Mouse (Mus musculus) intestine, embryonic 15.5 days (tissue): ENCODE measurements around the gene Dlg2. TPM values are rescaled to one million over a fixed set of nuclear protein-coding genes. Genes with fewer than 3 reads are reported as not detected.

Experiments
- ATAC-seq: fragments of 200-750 bp; cut with Nextera tagmentation; 2 replicates; pipeline ENCODE4 v1.8.0; 2017; ENCODE audit warnings: moderate TSS enrichment, moderate library complexity
- H3K27ac ChIP-seq: fragments of 300-500 bp; sonication (generic); 2 replicates; pipeline ENCODE4 v1.5.1; 2015; ENCODE audit warnings: mild to moderate bottlenecking, inconsistent platforms
- H3K27me3 ChIP-seq: fragments of 300-500 bp; sonication (generic); replicated peaks from 2 replicates; pipeline ENCODE4 v1.6.1; 2015; ENCODE audit warnings: inconsistent platforms
- H3K36me3 ChIP-seq: fragments of 300-500 bp; sonication (generic); 2 replicates; pipeline ENCODE4 v1.6.1; 2015; ENCODE audit warnings: inconsistent platforms
- H3K4me1 ChIP-seq: fragments of 300-500 bp; sonication (generic); replicated peaks from 2 replicates; pipeline ENCODE4 v1.6.1; 2015; ENCODE audit warnings: inconsistent platforms
- H3K4me2 ChIP-seq: fragments of 300-500 bp; sonication (generic); replicated peaks from 2 replicates; pipeline ENCODE4 v1.6.1; 2015; ENCODE audit warnings: mild to moderate bottlenecking, inconsistent platforms
- H3K4me3 ChIP-seq: fragments of 300-500 bp; sonication (generic); replicated peaks from 2 replicates; pipeline ENCODE4 v1.5.1; 2015; ENCODE audit warnings: inconsistent platforms
- H3K9ac ChIP-seq: fragments of 300-500 bp; sonication (generic); 2 replicates; pipeline ENCODE4 v1.6.1; 2015; ENCODE audit warnings: inconsistent platforms
- H3K9me3 ChIP-seq: fragments of 300-500 bp; sonication (generic); 2 replicates; pipeline ENCODE4 v1.6.1; 2016; ENCODE audit warnings: inconsistent platforms
- WGBS: fragments of 180-500 bp; shearing (Covaris S2); methylation state at CpG from one replicate; pipeline ENCODE4 v1.1.7; 2015; 5-methylcytosine and 5-hydroxymethylcytosine counted together
- polyA plus RNA-seq: library from polyadenylated mRNA; unstranded; fragments of >200 nt; fragmentation: Nextera tagmentation; extraction: Ambion mirVana; gene quantifications from 2 replicates; pipeline ENCODE4 v1.2.1, GENCODE M21; 2015

Gene Dlg2
- polyA plus RNA-seq, 1 experiment from 2014 or later, result 4.8 TPM

DNA sequence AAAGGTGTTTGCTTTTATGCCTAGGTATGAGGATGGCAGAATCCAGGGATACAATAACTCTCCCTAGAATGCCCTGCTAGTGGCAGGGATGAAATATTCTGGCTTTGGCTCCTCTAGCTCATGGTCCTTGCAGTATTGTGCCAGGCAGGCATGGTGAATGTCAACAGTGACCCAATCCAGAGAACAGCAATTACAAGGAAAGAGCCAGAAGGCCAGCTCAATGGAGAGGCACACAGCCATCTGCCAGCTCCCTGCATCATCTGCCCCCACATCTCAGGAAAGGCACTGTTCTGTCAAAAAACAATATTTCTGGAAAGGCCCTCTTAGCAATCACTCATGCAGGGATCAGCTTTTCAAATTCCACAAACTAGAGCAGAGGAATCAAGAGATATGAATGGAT lies 1984.1 kb downstream of the Dlg2 start:
- Histone ChIP-seq H3K27ac (no peak overlapping the region), H3K4me1 (0 out of 2 replicates have a peak, but pooled peaks cover 3% of the 10 kb centered on the region), H3K27me3 (no peaks in the 10 kb centered on the region), H3K36me3 (no peaks in the 10 kb centered on the region), H3K4me2 (no peak overlapping the region), H3K9ac (no peak overlapping the region), H3K9me3 (no peaks in the 10 kb centered on the region), H3K4me3 (no peak overlapping the region)
- no peak for ATAC-seq

DNA sequence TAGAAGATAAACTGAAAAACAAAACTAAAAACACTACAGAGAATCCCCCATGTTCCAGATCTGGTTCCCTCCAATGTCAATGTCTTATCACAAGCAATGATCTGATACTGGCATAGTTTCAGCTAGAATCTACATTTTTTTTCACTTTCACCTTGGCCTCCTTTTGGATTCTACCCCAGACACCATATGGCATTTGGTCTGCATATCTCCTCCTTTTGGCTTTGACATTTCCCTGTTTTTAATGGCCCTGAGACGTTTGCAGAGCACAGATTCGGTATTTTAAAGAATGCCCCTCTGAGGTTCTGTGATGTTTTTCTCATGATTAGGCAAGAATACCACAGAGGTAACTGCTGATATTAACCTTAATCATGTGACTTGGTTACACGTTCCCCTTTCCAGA lies 1984.8 kb downstream of the Dlg2 start:
- Histone ChIP-seq H3K27me3 (no peaks in the 10 kb centered on the region), H3K36me3 (no peaks in the 10 kb centered on the region), H3K4me1 (0 out of 2 replicates have a peak, but pooled peaks cover 3% of the 10 kb centered on the region), H3K27ac (no peak overlapping the region), H3K4me3 (no peak overlapping the region), H3K9ac (no peak overlapping the region), H3K4me2 (no peak overlapping the region), H3K9me3 (no peaks in the 10 kb centered on the region)
- WGBS, result 62% methylated on average over 3 of the region's 3 CpGs
- no peak for ATAC-seq

- H3K36me3 ChIP-seq, result no peaks in the 10 kb centered on the region
- H3K27me3 ChIP-seq, result no peaks in the 10 kb centered on the region
- 67% methylated on average over 2 of the region's 2 CpGs for WGBS
- H3K4me2 ChIP-seq, result no peak overlapping the region
- no peaks in the 10 kb centered on the region for H3K9me3 ChIP-seq
- no peak overlapping the region for H3K4me3 ChIP-seq
- H3K4me1 ChIP-seq, result no peaks in the 10 kb centered on the region
- H3K27ac ChIP-seq, result no peak overlapping the region
- no peak for ATAC-seq
- H3K9ac ChIP-seq, result no peak overlapping the region
Observed at GRCm38 (mm10) chr7:92463080-92463877, 1986.8 kb downstream of the Dlg2 start.

- H3K9ac ChIP-seq, result no peak overlapping the region
- H3K27me3 ChIP-seq, result no peaks in the 10 kb centered on the region
- 72% methylated on average over 2 of the region's 2 CpGs for WGBS
- H3K9me3 ChIP-seq, result no peaks in the 10 kb centered on the region
- no peak overlapping the region for H3K4me2 ChIP-seq
- no peak overlapping the region for H3K27ac ChIP-seq
- no peaks in the 10 kb centered on the region for H3K4me1 ChIP-seq
- ATAC-seq, result no peak
- H3K4me3 ChIP-seq, result no peak overlapping the region
- no peaks in the 10 kb centered on the region for H3K36me3 ChIP-seq
Observed at GRCm38 (mm10) chr7:92464290-92464689, 1987.8 kb downstream of the Dlg2 start.

- H3K4me3 ChIP-seq, result no peak overlapping the region
- no peaks in the 10 kb centered on the region for H3K4me1 ChIP-seq
- no peaks in the 10 kb centered on the region for H3K36me3 ChIP-seq
- H3K9me3 ChIP-seq, result no peaks in the 10 kb centered on the region
- 85% methylated on average over 1 of the region's 1 CpGs for WGBS
- no peak overlapping the region for H3K9ac ChIP-seq
- no peak overlapping the region for H3K27ac ChIP-seq
- no peak overlapping the region for H3K4me2 ChIP-seq
- H3K27me3 ChIP-seq, result no peaks in the 10 kb centered on the region
- ATAC-seq, result no peak
Observed at GRCm38 (mm10) chr7:92479143-92479542, 2002.7 kb downstream of the Dlg2 start.

DNA sequence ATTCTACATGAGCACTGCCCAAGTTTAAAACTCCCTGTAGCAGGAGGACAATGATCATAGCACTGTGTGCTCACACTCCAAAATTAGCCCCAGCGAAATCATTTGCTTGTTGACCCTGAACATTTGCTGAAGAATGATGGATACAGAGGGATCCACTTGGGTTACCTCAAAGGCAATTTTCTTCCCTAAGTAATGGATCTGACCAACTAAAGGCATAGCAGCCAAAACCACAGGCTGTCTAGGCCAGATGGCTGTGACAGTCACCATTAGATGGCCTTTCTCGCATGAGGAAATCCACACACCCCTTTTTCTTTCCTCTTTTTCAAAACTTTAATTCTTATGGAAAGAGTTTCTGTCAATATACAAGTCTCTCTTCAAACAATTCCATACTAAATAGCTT lies 2003.3 kb downstream of the Dlg2 start:
- no peak overlapping the region for H3K4me2 ChIP-seq
- no peaks in the 10 kb centered on the region for H3K4me1 ChIP-seq
- no peak overlapping the region for H3K9ac ChIP-seq
- no peak overlapping the region for H3K27ac ChIP-seq
- H3K9me3 ChIP-seq, result no peaks in the 10 kb centered on the region
- ATAC-seq, result no peak
- WGBS, result 83% methylated on average over 2 of the region's 2 CpGs
- H3K27me3 ChIP-seq, result no peaks in the 10 kb centered on the region
- H3K4me3 ChIP-seq, result no peak overlapping the region
- no peaks in the 10 kb centered on the region for H3K36me3 ChIP-seq

- Histone ChIP-seq H3K9me3 (no peaks in the 10 kb centered on the region), H3K4me1 (0 out of 2 replicates have a peak, but pooled peaks cover 2% of the 10 kb centered on the region), H3K4me3 (no peak overlapping the region), H3K4me2 (no peak overlapping the region), H3K9ac (no peak overlapping the region), H3K27me3 (no peaks in the 10 kb centered on the region), H3K27ac (no peak overlapping the region), H3K36me3 (no peaks in the 10 kb centered on the region)
- ATAC-seq, result no peak
- WGBS, result 79% methylated on average over 3 of the region's 3 CpGs
Observed at GRCm38 (mm10) chr7:92483346-92483745, 2006.9 kb downstream of the Dlg2 start.

DNA sequence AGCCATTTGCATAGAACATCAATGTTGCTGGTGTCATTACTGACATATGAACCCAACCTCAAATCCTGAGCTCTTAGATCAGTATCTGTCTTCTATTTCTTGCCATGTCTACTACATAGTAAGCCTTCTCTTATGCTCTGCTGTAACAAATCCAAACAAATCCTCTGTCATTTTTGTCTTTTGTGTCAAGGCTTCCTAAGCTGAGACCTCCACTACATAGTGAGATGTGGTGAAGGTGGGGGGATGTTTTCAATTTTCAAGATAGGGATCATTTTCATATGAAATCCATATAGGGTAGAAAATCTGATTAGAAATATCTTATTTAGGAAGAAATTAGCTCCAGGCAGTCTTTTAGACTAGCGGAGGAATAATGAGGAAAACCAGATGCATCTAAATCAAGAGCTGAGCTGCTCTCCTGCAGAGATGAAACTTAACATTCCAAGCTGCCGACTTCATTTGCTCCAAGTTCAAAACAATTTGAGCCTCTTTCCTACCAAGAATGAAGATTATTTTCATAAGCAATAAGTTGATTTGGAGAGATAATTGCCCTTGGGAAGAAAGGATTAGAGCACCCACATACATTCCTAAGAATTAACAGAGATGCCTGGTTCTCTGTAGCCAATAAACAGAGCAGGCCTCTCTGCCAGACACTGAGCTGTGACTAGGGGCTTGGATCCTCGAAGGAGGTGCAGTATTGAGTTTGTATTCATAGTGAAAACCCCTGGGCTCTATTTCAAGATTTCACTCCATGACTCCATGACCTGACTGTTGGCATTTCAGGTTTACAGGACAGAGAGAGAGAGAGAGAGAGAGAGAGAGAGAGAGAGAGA lies 2009.6 kb downstream of the Dlg2 start:
- H3K4me3 ChIP-seq, result no peak overlapping the region
- 0 out of 2 replicates have a peak, but pooled peaks cover 2% of the 10 kb centered on the region for H3K4me1 ChIP-seq
- H3K27ac ChIP-seq, result no peak overlapping the region
- ATAC-seq, result peak; percentile 63; the same call in 1 of the 2 replicates
- H3K36me3 ChIP-seq, result no peaks in the 10 kb centered on the region
- WGBS, result 38% methylated on average over 3 of the region's 3 CpGs
- H3K9ac ChIP-seq, result no peak overlapping the region
- H3K9me3 ChIP-seq, result no peaks in the 10 kb centered on the region
- no peaks in the 10 kb centered on the region for H3K27me3 ChIP-seq
- H3K4me2 ChIP-seq, result no peak overlapping the region

- ATAC-seq, result no peak
- H3K27me3 ChIP-seq, result no peaks in the 10 kb centered on the region
- H3K4me1 ChIP-seq, result 0 out of 2 replicates have a peak, but pooled peaks cover 2% of the 10 kb centered on the region
- 69% methylated on average over 4 of the region's 4 CpGs for WGBS
- no peaks in the 10 kb centered on the region for H3K36me3 ChIP-seq
- H3K27ac ChIP-seq, result no peak overlapping the region
- no peak overlapping the region for H3K4me2 ChIP-seq
- no peak overlapping the region for H3K4me3 ChIP-seq
- H3K9me3 ChIP-seq, result no peaks in the 10 kb centered on the region
- H3K9ac ChIP-seq, result no peak overlapping the region
Observed at GRCm38 (mm10) chr7:92486878-92487277, 2010.4 kb downstream of the Dlg2 start.

DNA sequence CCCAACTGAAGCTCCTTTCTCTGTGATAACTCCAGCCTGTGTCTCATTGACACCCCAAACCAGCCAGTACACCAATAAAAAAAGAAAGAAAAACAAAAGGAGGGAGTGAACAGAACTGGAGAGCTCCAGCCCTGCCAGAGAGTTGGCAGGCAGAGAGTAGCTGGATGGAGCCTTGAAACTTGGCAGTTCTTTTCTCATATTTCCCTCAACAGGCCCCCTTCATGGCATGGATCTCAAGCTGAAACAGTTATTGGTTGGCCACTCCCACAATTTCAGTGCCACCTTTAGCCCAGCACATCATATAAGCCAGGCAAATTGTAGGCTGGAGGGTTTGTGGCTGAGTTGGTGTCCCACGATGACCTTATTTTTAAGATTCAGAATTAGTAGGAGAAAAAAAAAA lies 2015.8 kb downstream of the Dlg2 start:
- no peak for ATAC-seq
- Histone ChIP-seq H3K4me1 (no peaks in the 10 kb centered on the region), H3K27me3 (no peaks in the 10 kb centered on the region), H3K4me3 (no peak overlapping the region), H3K4me2 (no peak overlapping the region), H3K9me3 (no peaks in the 10 kb centered on the region), H3K9ac (no peak overlapping the region), H3K36me3 (no peaks in the 10 kb centered on the region), H3K27ac (no peak overlapping the region)
- 97% methylated on average over 1 of the region's 1 CpGs for WGBS

- ATAC-seq, result no peak
- Histone ChIP-seq H3K9ac (no peak overlapping the region), H3K4me1 (no peaks in the 10 kb centered on the region), H3K4me2 (no peak overlapping the region), H3K4me3 (no peak overlapping the region), H3K36me3 (no peaks in the 10 kb centered on the region), H3K27me3 (no peaks in the 10 kb centered on the region), H3K9me3 (no peaks in the 10 kb centered on the region), H3K27ac (no peak overlapping the region)
- WGBS, result 82% methylated on average over 2 of the region's 2 CpGs
Observed at GRCm38 (mm10) chr7:92493521-92493920, 2017.0 kb downstream of the Dlg2 start.
